Mouse (Mus musculus): ENCODE results near the gene Stk35. TPM values are rescaled to one million over a fixed set of nuclear protein-coding genes. Genes with fewer than 3 reads are reported as not detected.
"Not testable (repeated sequence)": the region's sequence is repeated elsewhere in the genome, so short reads cannot be mapped to it uniquely, and the experiment has no call there.

The Stk35 gene
- total RNA-seq, 2 experiments from 2014 or later = 26.2 to 27.1 TPM

DNA sequence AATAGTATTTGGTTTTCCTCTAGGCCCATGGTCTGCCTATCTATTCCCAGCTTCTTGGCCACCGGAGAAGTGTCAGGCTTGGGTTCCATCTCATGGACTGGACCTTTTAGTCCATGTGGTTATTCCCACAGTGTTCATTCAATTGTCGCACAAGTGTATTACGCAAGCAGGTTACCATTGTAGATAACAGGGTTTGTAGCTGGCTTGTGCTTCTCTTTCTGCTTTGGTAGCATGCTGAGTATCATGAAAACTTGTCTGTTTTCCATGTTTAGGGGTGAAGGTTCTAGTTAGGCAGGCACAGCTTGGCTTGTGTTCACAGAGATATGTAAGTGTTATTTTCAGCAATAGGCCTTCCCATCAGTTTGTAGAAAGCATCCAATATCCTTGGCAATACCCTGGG is 25.8 kb downstream of the Stk35 start:
- no peak for DNase-seq (ENCODE audit: extremely low spot score in 1 of 2, low spot score in 2 of 2)
- intact Hi-C loops (cut with DNase I) = no loop called here

DNA sequence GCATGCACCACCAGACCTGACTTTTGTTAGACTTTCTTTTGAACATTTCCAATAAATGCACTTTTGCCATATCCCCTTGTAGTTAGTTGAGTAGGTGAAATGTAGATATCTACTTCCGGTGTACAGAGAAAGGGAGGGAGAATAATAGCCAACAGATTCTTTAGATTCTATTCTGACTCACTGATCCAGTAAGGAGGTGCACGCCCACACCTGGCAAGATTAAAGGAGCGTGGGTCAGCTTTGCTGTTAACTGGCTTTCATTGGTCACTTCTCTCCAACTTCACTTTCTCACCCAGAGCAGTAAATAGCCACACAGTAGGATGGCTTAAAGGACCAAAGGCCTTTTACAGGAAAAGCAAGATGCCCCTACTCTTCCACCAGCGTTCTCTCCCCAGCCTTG is 32.7 kb downstream of the Stk35 start:
- intact Hi-C loops (cut with DNase I) = no loop called here
- DNase-seq (ENCODE audit: extremely low spot score in 1 of 2, low spot score in 2 of 2) = no peak

DNA sequence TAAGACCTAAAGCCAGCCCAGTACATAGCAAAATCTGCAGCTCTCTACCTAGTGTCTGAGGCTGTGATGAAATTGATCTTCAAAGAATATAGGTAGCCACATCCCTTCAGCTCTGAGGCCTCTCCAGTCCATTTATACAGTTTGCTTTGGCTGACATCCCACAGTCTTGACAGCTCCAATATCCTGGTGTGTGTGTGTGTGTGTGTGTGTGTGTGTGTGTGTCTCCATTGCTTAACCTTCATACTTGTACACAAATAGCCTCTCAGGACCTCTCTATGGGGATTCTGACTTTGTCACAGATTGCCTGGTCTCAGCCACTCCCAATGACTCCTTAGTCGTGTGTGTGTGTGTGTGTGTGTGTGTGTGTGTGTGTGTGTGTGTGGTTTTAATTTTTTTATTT is 33.9 kb downstream of the Stk35 start:
- no peak for DNase-seq (ENCODE audit: extremely low spot score in 1 of 2, low spot score in 2 of 2)
- intact Hi-C loops (cut with DNase I) = no loop called here

DNA sequence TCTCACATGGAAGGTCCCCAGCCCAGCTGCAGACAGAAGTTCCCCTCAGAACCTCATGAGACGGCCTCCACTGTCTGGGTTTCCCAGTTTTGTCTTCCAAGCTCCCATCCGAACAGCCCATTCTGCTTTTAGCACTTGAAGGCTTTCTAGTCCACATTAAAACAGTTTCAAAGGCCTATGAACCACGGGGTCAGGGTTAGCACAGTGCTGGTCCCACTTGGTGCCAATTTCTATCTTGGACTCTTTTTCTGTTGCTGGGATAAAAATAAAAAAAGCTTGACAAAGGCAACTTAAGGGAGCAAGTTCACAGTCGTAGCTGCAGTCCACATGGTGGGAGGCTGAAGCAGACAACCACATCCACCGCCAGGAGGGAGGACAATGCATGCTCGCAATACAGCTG is 34.6 kb downstream of the Stk35 start:
- intact Hi-C loops (cut with DNase I) = no loop called here
- DNase-seq (ENCODE audit: extremely low spot score in 1 of 2, low spot score in 2 of 2) = no peak

DNA sequence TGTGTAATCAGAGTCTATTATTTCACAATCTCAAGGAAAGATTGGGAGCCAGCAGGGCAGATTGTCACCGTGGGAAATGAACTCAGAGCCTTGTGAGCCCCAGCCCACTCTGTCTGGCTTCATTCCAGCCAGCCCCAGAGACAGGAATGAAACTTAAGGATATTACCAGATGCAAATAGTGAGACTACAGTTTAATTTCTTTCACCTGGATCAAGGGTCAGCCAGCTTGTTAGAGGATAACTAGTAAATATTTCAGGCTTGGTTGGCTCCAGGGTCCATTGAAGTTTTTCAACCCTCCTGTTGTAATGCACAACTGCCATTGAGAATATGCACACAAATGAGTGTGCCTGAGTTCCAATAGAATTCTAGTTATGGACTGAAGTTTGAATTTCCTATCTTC is 36.6 kb downstream of the Stk35 start:
- intact Hi-C loops (cut with DNase I) = no loop called here
- DNase-seq (ENCODE audit: extremely low spot score in 1 of 2, low spot score in 2 of 2) = no peak

DNA sequence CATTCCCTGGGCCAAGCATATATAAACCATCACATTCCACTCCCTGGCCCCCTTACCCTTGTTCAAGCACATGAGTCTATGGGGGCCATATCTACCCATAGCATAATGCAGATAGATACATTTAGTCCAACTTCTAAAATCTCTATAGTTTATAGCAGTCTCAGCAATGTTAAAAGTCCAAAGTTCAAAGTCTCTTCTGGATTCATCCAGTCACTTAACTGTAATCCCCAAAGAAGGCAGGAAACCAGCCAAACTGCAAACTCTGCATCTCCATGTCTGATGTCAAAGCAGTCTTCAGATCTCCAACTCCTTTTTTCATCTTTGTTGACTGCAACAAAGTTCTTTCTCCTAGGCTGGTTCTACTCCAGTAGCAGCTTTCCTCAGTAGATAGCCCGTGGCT is 38.0 kb downstream of the Stk35 start:
- DNase-seq (ENCODE audit: extremely low spot score in 1 of 2, low spot score in 2 of 2) = no peak
- intact Hi-C loops (cut with DNase I) = no loop called here

DNA sequence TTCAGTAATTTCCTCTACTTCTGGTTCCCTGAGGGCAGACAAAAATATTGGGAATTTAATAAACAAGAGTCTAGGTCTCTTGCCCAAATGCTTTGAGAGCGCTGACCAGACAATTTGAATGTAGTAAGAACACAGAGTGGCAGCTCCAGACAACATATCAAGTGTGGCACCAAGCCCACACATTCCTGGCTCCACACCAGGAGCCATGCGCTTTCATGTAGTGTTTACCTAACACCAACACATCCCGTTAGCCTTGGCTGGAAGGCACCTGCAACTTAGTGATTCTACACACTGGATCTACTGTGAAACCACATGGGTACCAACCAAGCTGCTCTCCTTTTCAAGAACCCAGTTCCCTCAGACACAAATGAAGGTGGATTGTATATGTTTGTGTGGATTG is 45.5 kb downstream of the Stk35 start:
- no peak for DNase-seq (ENCODE audit: extremely low spot score in 1 of 2, low spot score in 2 of 2)
- intact Hi-C loops (cut with DNase I) = no loop called here

DNA sequence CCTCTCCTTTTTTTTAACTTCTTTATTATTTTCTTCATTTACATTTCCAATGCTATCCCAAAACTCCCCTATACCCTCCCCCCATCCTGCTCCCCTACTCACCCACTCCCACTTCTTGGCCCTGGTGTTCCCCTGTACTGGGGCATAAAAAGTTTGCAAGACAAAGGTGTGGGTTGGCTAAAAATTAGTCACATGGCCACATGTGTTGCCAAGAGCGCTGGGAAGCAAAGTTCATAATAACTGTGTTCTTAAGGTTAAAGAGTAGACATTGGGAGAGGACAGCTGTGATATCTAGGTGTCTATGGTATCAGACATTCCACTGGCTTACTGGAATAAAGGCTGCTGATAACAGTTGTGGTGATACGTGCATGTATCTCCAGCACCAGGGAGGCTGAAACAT is 46.2 kb downstream of the Stk35 start:
- DNase-seq (ENCODE audit: extremely low spot score in 1 of 2, low spot score in 2 of 2) = no peak
- intact Hi-C loops (cut with DNase I) = no loop called here

DNA sequence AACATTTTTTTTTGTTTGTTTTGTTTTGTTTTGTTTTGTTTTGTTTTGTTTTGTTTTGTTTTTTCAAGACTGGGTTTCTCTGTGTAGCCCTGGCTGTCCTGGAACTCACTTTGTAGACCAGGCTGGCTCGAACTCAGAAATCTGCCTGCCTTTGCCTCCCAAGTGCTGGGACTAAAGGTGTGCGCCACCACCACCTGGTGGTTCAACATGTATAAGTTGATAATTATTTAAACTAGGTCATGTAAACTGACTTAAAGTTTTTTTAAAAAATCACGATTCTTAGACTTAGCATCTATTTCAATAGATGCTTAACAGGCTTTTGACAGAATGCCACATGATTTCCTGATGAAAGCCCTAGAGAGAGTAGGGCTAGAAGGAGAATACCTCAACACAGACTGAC is 48.8 kb downstream of the Stk35 start:
- not testable (repeated sequence) for DNase-seq (ENCODE audit: extremely low spot score in 1 of 2, low spot score in 2 of 2)

DNA sequence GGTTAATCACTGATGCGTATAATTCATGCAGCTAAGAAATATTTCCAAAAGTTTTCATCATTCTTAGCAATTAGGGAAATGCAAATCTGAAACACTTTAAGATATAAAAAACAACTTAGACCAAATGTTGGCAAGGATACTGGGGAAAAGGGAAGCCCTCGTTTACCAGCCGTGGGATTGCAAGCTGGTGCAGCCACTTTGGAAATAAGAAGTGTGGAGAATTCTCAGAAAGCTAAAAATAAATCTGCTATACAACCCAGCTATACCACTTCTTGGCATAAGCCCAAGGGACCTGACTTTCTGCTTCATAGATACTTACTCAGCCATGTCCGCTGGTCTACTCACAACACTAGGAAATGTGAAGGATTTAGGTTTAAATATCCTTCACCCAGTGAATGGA is 51.2 kb downstream of the Stk35 start:
- peak in 1 of 2 experiments; percentile 72 for DNase-seq (ENCODE audit: extremely low spot score in 1 of 2, low spot score in 2 of 2)
- intact Hi-C loops (cut with DNase I) = no loop called here

More for the DNA sequence above, 48.8 kb downstream of the Stk35 start:
- intact Hi-C loops (cut with DNase I) = not testable (repeated sequence)

DNA sequence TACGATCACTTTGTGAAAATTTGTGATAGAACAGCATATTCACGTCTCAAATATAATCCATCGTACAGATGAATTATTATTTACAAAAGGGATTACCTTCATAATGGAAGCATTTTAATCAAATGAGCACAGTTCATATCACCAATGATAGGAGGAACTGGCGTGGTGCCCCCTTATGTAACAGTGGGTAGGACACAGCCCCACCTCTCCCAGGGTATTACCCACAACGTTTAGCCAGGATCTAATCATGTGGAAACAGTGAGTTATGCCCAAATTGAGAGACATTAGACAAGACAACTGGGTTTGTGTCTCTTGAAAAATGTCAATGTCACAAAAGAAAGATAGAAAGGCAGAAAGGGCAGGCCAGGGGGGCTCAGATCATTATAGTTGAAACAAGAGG is 62.9 kb downstream of the Stk35 start:
- DNase-seq (ENCODE audit: extremely low spot score in 1 of 2, low spot score in 2 of 2) = no peak
- intact Hi-C loops (cut with DNase I) = no loop called here

DNA sequence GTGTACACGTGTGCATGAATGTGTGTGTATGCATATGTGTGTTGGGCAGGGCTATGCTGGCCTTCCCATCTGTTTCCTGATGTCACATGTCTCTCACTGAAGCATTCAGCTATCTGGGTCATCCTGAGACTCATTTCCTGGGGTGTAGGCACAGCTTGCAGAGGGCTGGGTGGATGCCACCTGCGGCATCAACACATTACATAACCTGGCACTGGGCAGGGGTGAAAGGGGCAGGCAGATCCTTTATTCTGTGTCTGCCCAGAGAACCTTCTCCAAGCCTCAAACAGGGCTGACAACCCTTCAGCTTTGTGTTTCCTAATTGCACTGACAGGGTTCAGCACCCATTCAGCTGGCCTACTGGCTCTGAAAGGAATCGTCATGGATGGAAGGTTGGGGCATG is 64.6 kb downstream of the Stk35 start:
- DNase-seq (ENCODE audit: extremely low spot score in 1 of 2, low spot score in 2 of 2) = no peak
- intact Hi-C loops (cut with DNase I) = no loop called here

DNA sequence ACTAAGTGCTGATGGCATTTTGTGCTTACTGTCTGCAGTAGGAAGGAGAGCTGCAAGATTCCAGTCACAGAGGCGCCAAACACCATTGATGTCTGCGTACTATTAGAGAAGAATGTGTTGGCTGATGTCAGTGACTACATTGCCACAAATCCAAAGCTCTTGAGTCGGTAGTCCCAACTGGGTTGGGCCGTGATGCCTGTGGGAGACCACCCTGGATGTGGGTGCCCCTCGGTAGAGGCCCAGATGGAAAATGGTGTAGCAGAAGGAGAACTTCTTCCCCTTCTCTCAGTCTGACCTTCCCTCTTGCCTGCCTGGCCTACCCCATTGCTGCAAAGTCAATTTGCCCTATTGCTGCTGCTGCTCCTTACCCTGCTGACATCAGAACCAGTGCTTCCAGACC is 68.8 kb downstream of the Stk35 start:
- intact Hi-C loops (cut with DNase I) = no loop called here
- no peak for DNase-seq (ENCODE audit: extremely low spot score in 1 of 2, low spot score in 2 of 2)

DNA sequence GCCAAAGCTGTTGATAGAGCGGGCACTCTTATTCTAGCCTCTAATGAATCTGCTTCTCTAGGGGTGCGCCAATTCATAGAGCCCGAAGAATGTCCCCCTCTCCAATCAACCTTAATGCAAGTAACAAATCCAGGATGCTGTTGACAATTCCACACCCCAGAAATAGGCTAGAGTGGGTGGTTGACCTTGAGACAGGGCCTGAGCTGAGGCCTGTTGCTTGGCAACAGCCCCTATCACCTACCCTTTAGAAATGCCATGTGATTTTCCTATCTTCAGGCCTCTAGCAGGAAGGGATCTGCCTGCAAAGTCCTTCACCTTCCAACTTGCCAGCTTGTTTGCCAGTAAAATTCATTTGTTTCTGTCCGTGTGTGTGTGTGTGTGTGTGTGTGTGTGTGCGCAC is 70.9 kb downstream of the Stk35 start:
- intact Hi-C loops (cut with DNase I) = loop anchor here (5.0 kb wide), 1 partner anchor 69 kb away; the partner anchor contains the start of gene Stk35

DNA sequence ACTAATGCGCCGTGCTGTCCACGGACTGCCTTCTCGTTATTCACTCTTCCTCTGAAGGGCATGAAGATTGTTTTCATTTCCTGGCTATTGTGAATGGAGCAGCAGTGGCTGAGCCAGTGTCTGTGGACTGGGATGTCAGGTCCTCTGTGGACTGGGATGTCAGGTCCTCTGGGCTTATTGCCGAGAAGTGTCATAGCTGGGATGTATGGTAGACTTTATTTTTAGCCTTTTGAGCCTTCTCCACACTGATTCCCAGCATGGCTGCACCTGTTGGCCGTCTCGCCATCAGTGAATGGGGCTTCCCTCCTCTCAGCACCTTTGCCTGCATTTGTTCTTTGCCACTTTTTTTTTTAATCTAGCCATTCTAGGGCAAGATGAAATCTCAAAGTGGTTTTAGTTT is 71.8 kb downstream of the Stk35 start:
- no peak for DNase-seq (ENCODE audit: extremely low spot score in 1 of 2, low spot score in 2 of 2)
- intact Hi-C loops (cut with DNase I) = loop anchor here (5.0 kb wide), 1 partner anchor 70 kb away; the partner anchor contains the start of gene Stk35

More for the DNA sequence above, 70.9 kb downstream of the Stk35 start:
- no peak for DNase-seq (ENCODE audit: extremely low spot score in 1 of 2, low spot score in 2 of 2)

DNA sequence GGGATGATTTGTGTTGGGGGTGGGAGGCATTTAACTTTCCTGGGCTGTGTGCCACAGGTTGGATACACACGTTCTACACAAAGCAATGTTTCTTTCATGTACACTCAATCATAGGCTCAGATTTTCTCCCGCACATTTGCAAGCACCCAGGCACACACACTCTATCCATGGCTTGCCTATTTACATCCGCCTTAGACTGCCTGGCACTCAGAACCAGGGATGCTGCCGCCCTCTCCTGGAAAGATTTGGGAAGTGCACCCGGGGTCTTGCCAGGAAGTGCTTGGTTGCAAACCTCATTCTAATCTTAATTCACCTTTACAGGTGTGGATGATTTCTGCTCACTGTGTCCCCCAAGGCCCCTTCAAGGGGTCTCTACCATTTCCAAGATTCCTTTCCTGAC is 73.2 kb downstream of the Stk35 start:
- intact Hi-C loops (cut with DNase I) = loop anchor here (5.0 kb wide), 1 partner anchor 71 kb away; the partner anchor contains the start of gene Stk35
- DNase-seq (ENCODE audit: extremely low spot score in 1 of 2, low spot score in 2 of 2) = peak; percentile 78 to 82

DNA sequence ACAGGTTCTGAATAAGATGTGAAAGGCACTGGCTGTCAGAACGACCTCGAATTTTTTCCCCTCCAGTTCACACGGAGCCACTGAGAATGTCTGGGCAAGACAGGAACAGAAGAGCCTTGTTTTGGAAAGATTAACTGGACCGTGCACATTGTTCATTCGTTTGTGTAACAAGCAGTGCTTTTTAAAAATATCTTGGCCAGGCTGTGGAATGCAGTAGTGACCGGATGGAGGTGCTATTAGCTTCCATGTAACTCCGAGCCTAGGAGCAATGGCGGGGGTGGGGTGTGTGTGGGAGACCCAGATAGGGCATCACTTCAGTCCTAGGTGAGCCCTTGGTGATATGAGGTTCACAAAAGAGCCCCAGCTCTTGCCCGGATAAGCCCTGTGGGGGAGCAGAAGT is 73.8 kb downstream of the Stk35 start:
- DNase-seq (ENCODE audit: extremely low spot score in 1 of 2, low spot score in 2 of 2) = no peak
- intact Hi-C loops (cut with DNase I) = loop anchor here (2.0 to 5.0 kb wide), 2 partner anchors 72 to 199 kb away; partner anchors contain the start of gene Stk35

DNA sequence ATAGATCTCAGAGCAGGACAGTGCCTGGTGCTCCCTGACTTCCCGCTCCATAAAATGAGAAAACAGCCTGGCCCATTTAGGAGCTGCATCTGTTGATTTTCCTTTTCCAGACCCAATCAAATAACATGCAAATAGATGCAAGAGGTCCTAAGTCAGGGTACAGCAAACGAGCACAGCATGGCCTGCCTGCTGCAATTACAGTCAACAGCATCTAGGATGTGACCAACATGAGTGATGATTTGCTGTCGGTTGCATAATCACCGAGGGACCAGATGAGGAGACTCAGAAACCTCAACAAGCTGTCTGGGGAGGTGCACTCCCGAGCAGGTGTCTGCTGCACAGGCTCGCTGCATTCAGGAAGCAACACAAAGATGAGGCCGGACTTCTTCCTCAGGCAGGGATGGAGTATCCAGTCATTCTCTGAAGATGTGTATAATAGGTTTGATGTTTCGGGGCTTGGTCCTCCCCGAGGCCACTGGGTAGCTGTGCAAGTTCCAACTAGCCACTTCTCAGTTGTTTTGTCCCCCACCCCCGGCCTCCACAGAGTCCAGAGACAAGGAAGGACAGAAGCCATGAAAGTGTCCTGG is 74.3 kb downstream of the Stk35 start:
- intact Hi-C loops (cut with DNase I) = loop anchor here (2.0 to 5.0 kb wide), 3 partner anchors 72 to 293 kb away; partner anchors contain the start of gene Stk35
- DNase-seq (ENCODE audit: extremely low spot score in 1 of 2, low spot score in 2 of 2) = no peak

DNA sequence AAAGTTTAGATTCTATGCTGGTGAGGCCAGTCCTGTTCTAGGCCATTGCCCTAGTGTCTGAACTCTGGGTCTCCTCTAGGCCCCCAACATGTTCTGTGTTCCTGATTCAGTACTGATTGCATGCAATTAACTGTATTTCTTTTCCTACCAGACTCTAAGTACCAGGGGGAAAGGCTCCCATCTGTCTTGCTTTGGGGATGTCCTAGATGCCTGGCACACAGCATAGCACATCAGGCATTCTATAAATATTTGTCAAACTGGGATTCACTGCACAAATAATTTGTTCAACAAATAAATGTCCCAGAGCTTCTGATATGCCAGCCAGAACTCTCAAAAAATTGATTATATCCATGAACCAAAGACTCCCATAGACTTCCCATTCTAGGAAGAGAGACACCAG is 76.6 kb downstream of the Stk35 start:
- intact Hi-C loops (cut with DNase I) = loop anchor here (5.0 kb wide), 1 partner anchor 290 kb away; no protein-coding TSS in a partner anchor
- DNase-seq (ENCODE audit: extremely low spot score in 1 of 2, low spot score in 2 of 2) = no peak

DNA sequence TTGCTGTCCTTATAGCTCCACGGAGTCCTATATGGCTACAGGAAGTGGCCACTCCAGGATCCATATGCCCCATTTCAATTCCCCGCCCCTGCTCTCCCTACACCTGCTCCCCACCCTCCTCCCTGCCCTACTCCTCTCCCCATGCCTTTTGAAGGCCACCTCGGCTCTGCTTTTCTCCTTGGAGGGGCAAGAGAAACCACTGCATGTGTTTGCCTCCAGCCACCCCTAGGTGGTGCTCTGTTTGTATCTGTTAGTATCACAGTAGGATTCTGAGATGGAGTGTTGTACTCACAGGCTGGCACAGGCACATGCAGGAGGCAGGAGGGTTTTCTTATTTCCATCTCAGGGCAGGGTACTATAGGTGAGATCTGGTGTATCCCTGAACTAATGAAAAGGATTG is 79.5 kb downstream of the Stk35 start:
- peak; percentile 51 to 57 for DNase-seq (ENCODE audit: extremely low spot score in 1 of 2, low spot score in 2 of 2)
- intact Hi-C loops (cut with DNase I) = loop anchor here (5.0 kb wide), 1 partner anchor 287 kb away; no protein-coding TSS in a partner anchor

DNA sequence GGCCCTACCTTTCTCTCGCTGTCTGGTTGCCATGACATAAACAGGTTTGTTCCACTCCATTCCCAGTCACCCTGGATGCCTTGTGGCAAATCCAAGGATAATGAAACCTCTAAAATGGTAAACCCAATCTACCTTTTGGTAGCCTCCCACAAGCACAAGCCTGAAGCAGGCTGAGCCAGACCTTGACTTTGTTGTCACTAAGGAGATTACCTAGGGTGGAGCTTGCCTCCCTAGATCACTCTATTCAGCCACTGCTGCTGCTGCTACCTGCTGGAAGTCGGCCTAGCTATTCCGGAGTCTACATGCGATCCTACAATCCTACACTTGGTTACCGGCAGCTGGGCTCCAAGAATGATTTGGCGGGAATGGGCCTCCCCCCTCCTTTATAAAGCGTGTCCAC is 79.9 kb downstream of the Stk35 start:
- intact Hi-C loops (cut with DNase I) = no loop called here

More for the DNA sequence above, 79.9 kb downstream of the Stk35 start:
- DNase-seq (ENCODE audit: extremely low spot score in 1 of 2, low spot score in 2 of 2) = no peak

Measured in left cerebral cortex, postnatal 10 days (tissue).